ENCODE assay signal across 19 mouse cellular contexts in the genomic region with DNA sequence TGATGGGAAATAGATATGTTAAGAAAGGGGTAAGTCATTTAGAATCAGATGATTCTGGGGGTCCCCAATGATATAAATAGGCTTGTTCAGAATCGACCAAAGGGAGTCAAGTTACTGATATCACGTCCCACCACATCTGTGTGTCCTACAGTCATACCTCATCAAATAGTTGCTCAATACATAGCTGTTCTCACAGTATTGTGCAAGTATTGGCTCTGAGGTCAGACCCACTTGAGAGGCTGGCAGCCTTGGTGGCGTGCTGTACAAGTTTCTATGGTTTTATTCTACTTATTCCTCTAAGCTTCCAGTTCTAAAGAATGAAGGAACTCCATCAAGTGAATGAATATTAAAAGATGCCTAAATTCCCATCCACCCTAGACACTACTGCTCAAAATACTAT.
DNase-seq lines count a peak whose midpoint lies in the region; ATAC-seq and TF ChIP-seq lines count a peak whose summit lies in the region.
"Had no signal": no experiment of that assay in that cellular context is flagged by ENCODE, and none has a peak within 500 bp of the region (broad histone marks: within the 10 kb centered on the region; RNA-seq: fewer than 3 reads in every experiment).

No protein-coding gene starts in this region.

- DNase-seq in liver, result no peak
- DNase-seq in lung, adult 18-20 months, result peak; percentile 78 to 83
- peak; percentile 66 for DNase-seq in lung, postnatal 14 days
- no peak for DNase-seq in urinary bladder, adult 18-20 months (ENCODE audit: low spot score in 2 of 2)
- DNase-seq in layer of hippocampus, adult 9-11 months, result no peak
- no peak for DNase-seq in gastrocnemius, adult 2 months
- DNase-seq: cerebellum, adult 11 months; cerebellum, postnatal 14 days; embryo, embryonic 11 days; gastrocnemius, postnatal 25 days; kidney, adult 11 months; retina, postnatal 1 day; thymus, postnatal 25 days had no signal

- H3K27me3 ChIP-seq in liver, embryonic 15.5 days, result no peaks in the 10 kb centered on the region
- H3K27me3 ChIP-seq: forebrain, embryonic 15.5 days; limb, embryonic 13.5 days; midbrain, embryonic 15.5 days had no signal

- H3K4me3 ChIP-seq in liver, embryonic 15.5 days (replicated peaks), result no peak overlapping the region
- no peak overlapping the region for H3K4me3 ChIP-seq in gastrocnemius, adult 2 months
- H3K4me3 ChIP-seq: forebrain, embryonic 15.5 days; limb, embryonic 13.5 days; midbrain, embryonic 15.5 days had no signal

- no peaks in the 10 kb centered on the region for H3K9me3 ChIP-seq in liver, embryonic 15.5 days (replicated peaks)
- H3K9me3 ChIP-seq: forebrain, embryonic 15.5 days; limb, embryonic 13.5 days; midbrain, embryonic 15.5 days had no signal

- H3K4me1 ChIP-seq in liver, embryonic 15.5 days (replicated peaks), result peaks cover 3% of the 10 kb centered on the region; the same call in 1 of the 2 replicates
- H3K4me1 ChIP-seq: midbrain, embryonic 15.5 days had no signal

- intact Hi-C loops in gastrocnemius, adult 2 months (cut with DNase I), result no loop called here

- no peak overlapping the region for H3K9ac ChIP-seq in liver, embryonic 15.5 days
- H3K9ac ChIP-seq: forebrain, embryonic 15.5 days; limb, embryonic 13.5 days; midbrain, embryonic 15.5 days had no signal

- no peak for TF ChIP-seq CTCF in gastrocnemius, adult 2 months (IDR thresholded peaks at IDR 0.05)

- ATAC-seq in liver, embryonic 15.5 days (ENCODE audit: insufficient read depth), result peak; percentile 64
- ATAC-seq: activated CD4-positive, CD25-positive, alpha-beta regulatory T cell, adult 4 months; forebrain, embryonic 15.5 days; midbrain, embryonic 15.5 days had no signal

- peak overlapping the region; percentile 21 for H3K27ac ChIP-seq in liver, embryonic 15.5 days (replicated peaks)
- no peak overlapping the region for H3K27ac ChIP-seq in gastrocnemius, adult 2 months
- H3K27ac ChIP-seq: forebrain, embryonic 15.5 days; limb, embryonic 13.5 days; midbrain, embryonic 15.5 days; stomach, postnatal 0 days had no signal

- no peak overlapping the region for H3K4me2 ChIP-seq in liver, embryonic 15.5 days
- H3K4me2 ChIP-seq: forebrain, embryonic 15.5 days; limb, embryonic 13.5 days; midbrain, embryonic 15.5 days had no signal

- 44% methylated on average over 3 of the region's 3 CpGs for WGBS in liver, embryonic 15.5 days (ENCODE audit: insufficient replicate concordance)

- no peaks in the 10 kb centered on the region for H3K36me3 ChIP-seq in liver, embryonic 15.5 days (replicated peaks)
- H3K36me3 ChIP-seq: forebrain, embryonic 15.5 days; limb, embryonic 13.5 days; midbrain, embryonic 15.5 days had no signal

Comparison
In these comparisons a context has a peak if more than half of its experiments do, and no peak if none do; other contexts are left out.
1. DNase-seq: peak in lung, adult 18-20 months (2 of 2) and lung, postnatal 14 days (single experiment); none in liver (single experiment), urinary bladder, adult 18-20 months (0 of 2), layer of hippocampus, adult 9-11 months (single experiment) and gastrocnemius, adult 2 months (single experiment).